Mouse (Mus musculus) left cerebral cortex, postnatal 4 days (tissue): ENCODE data around the gene Fanci. TPM values are rescaled to one million over a fixed set of nuclear protein-coding genes. Genes with fewer than 3 reads are reported as not detected.

ENCODE experiments used
- DNase-seq: peaks from one replicate; pipeline ENCODE4 v3.0.0-alpha.2; 2022
- intact Hi-C: fragments of 180-260 bp; cut with DNase I; formaldehyde crosslinking; loops from one replicate; pipeline ENCODE4 v1.15.1; 2025
- total RNA-seq, 2 experiments: library from RNA; stranded (reverse); gene quantifications; 2 replicates each; pipeline ENCODE4 v1.2.3; 2021

Gene Fanci
- total RNA-seq = 1 to 10 TPM; 2.0 to 2.4 TPM

GRCm38 (mm10) chr7:79391883-79392649 lies at the start of gene Fanci:
Gene Fanci, plus strand, starts transcription at chr7:79391929.
- intact Hi-C loops = no loop called here
- peak; percentile 97 for DNase-seq

GRCm38 (mm10) chr7:79345902-79346301 lies 45.8 kb upstream of the Fanci start:
- intact Hi-C loops = loop anchor here (5.0 kb wide), 2 partner anchors 99 to 204 kb away; no protein-coding TSS in a partner anchor

GRCm38 (mm10) chr7:79346555-79347075 lies 45.1 kb upstream of the Fanci start:
- DNase-seq = no peak
- intact Hi-C loops = loop anchor here (5.0 kb wide), 2 partner anchors 99 to 204 kb away; no protein-coding TSS in a partner anchor

More at GRCm38 (mm10) chr7:79345902-79346301, 45.8 kb upstream of the Fanci start:
- DNase-seq = peak; percentile 67

- no peak for DNase-seq
- intact Hi-C loops = loop anchor here (5.0 kb wide), 2 partner anchors 100 to 205 kb away; no protein-coding TSS in a partner anchor
Observed at GRCm38 (mm10) chr7:79347108-79347813, 44.5 kb upstream of the Fanci start.

DNA sequence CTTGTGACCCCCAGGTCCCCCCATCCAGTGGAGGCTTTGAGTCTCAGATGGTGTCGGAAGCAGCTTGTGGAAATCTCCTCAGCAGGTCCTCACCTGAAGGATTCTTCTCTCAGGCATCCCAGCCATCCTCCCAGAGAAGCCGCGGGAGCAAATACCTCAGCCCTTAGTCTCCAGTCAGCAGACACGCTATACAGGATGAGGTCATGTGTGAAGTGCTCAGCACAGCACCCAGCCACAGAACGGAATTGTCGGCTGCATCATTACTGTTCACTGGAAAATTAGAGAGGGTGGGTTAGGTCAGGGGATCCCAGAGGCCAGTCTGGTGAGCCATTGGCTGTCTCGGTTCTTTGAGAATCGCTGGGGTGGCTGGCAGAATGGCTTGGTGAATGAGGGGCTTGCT lies 42.9 kb upstream of the Fanci start:
- intact Hi-C loops = loop anchor here (5.0 kb wide), 2 partner anchors 102 to 207 kb away; no protein-coding TSS in a partner anchor
- no peak for DNase-seq

DNA sequence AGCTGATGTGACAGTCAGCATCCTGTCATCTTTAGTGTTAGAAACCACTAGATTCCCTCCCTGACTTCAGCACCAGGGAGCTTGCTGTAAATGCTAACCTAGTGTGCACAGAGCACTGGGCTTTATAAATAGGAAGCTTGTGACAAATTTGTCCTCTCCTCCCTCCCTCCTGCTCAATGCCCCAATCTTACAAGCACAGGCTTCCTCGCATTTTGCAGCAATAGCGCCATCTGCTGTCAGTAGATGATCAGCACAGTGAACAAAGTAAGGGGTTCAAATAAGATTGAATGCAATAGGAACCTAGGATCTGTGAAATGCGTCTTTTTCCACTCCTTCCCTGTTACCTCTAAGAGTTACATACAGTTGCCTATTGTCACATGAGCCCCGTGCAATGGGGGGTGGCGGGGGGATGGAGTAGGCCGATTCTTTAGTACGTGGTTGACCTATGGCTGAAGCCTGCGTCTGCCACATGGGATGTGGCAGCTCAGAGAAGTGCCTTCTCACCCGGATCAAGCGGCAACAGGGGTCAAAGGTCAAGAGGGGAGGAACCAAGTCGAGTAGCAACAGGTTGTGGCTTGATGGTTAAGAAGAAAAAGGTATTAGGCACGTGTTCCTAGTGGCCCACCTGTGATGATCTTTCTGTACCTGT lies 41.9 kb upstream of the Fanci start:
- intact Hi-C loops = loop anchor here (5.0 kb wide), 3 partner anchors 103 to 428 kb away; no protein-coding TSS in a partner anchor
- peak; percentile 77 for DNase-seq

GRCm38 (mm10) chr7:79358350-79359182 lies 33.2 kb upstream of the Fanci start:
- DNase-seq = no peak
- intact Hi-C loops = no loop called here

DNA sequence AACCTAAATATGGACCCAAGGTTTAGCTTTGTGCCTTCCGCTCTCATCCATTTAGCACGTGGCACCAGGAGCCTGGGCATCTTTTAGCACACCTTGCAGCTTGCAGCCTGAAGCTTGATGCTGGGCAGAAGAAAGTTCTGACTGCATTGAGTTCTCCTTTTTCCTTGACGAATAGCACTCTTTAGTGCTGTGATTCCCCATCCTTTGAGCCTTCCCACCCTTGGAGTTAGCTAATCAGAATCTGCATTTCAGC lies 32.6 kb upstream of the Fanci start:
- DNase-seq = no peak
- intact Hi-C loops = no loop called here

- DNase-seq = peak; percentile 17
- intact Hi-C loops = no loop called here
Observed at GRCm38 (mm10) chr7:79360056-79360455, 31.7 kb upstream of the Fanci start.

GRCm38 (mm10) chr7:79362208-79362607 lies 29.5 kb upstream of the Fanci start:
- peak; percentile 79 for DNase-seq
- intact Hi-C loops = no loop called here

GRCm38 (mm10) chr7:79362830-79363229 lies 28.9 kb upstream of the Fanci start:
- intact Hi-C loops = no loop called here
- no peak for DNase-seq

GRCm38 (mm10) chr7:79363370-79364043 lies 28.2 kb upstream of the Fanci start:
- DNase-seq = peak; percentile 77
- intact Hi-C loops = no loop called here

DNA sequence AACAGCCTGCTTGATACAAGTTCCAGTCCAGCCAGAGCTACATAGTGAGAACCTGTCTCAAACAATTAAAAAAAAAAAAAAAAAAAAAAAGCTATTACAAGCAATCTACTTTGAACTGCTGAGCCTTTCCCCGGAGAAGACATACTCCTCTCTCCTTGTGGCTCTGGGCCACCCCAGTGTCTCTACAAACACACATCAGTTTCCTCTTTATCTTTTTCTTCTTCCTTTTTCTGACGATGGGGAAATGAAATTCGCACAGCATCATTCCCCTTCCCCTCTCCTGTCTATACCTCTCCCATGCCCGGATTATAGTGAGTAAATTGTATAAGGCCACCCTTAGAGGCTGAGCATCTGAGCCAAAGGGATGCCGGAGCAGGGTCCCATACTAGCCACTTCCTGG lies 23.1 kb upstream of the Fanci start:
- intact Hi-C loops = no loop called here
- no peak for DNase-seq

DNA sequence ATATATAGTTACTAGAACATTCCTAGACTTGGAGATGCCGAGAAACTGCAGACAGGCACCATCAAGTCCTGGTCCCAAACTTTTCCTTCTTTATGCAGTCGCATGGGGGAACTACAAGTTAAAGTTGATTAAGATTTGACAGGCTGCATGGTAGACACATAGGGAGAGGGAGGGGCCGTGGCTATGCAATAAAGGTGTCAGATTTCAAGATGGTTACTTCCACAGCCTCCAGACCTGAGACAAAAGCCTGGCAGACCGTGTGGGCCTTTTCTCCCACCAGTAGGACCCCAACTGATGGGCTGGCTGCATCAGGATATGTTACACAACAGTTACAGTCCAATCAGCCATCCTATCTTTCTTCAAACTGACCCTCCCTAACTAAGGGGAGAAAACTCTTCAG lies 22.3 kb upstream of the Fanci start:
- no peak for DNase-seq
- intact Hi-C loops = no loop called here

DNA sequence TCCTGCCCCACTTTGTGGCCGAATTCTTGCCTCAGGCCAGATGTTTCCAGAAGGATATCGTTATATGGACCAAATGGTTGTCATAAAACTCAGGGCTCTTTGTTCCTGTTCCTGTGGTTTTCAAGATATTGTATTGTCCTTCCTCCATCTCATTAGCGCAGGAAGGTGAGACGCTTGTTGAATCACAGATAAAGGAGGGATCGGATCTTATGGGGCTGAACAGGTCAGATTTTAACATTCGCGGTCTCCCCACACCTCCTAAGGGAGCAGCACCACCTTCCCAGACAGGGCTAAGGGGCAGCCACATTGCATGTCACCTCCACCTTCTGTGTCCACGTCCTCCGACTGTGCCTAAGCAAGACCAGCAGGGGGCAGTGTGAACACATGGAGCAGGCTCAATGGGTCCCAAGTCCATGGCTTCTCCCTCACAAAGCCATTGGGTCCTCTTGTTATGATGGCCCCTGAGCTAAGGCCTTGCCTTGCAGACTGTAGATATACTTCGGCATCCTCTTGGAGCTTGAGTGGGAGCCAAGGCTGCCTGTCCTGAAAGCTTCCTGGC lies 20.3 kb upstream of the Fanci start:
- intact Hi-C loops = no loop called here
- DNase-seq = peak; percentile 81

DNA sequence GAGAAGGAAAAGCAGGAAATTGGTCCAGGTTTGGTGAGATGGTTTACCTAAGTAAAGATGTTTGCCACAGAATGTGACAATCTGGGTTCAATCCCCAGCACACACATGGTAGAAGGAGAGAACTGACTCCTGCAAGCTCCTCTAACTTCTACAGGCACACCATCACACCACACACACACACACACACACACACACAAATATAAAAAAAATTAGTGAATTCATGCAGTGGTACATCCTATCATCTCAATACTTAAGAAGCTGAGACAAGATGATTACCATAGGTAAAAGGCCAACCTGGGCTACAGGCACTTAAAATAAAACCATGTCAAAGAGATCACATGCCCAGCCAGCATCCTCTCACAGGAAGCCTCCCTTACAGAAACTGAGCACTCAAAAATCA lies 17.7 kb upstream of the Fanci start:
- intact Hi-C loops = no loop called here

GRCm38 (mm10) chr7:79375594-79375993 lies 16.1 kb upstream of the Fanci start:
- DNase-seq = no peak
- intact Hi-C loops = no loop called here

More for the DNA sequence above, 17.7 kb upstream of the Fanci start:
- DNase-seq = no peak

GRCm38 (mm10) chr7:79376516-79377275 lies 15.0 kb upstream of the Fanci start:
- intact Hi-C loops = no loop called here

More at GRCm38 (mm10) chr7:79376516-79377275, 15.0 kb upstream of the Fanci start:
- no peak for DNase-seq
